10 mouse cellular contexts compared by ENCODE assay signal in genomic region chr6:121053585-121054112, GRCm38 (mm10).
A peak's percentile ranks its signal among the peaks of the same experiment; 100 is the strongest.
DNase-seq lines count a peak whose midpoint lies in the region; ATAC-seq lines count a peak whose summit lies in the region.
"Had no signal": no experiment of that assay in that cellular context is flagged by ENCODE, and none has a peak within 500 bp of the region (broad histone marks: within the 10 kb centered on the region; RNA-seq: fewer than 3 reads in every experiment).

No protein-coding gene starts in this region.

- WGBS in heart, embryonic 15.5 days: 31% methylated on average over 7 of the region's 7 CpGs

- no peaks in the 10 kb centered on the region for H3K36me3 ChIP-seq in heart, embryonic 15.5 days
- H3K36me3 ChIP-seq: embryonic facial prominence, embryonic 15.5 days; limb, embryonic 15.5 days had no signal

- peaks cover 84% of the 10 kb centered on the region for H3K4me1 ChIP-seq in heart, embryonic 15.5 days (replicated peaks)

- no peaks in the 10 kb centered on the region for H3K9me3 ChIP-seq in heart, embryonic 15.5 days (replicated peaks)
- H3K9me3 ChIP-seq: embryonic facial prominence, embryonic 15.5 days; limb, embryonic 15.5 days had no signal

- H3K27ac ChIP-seq in heart, embryonic 15.5 days: peak overlapping the region; percentile 81
- H3K27ac ChIP-seq: embryonic facial prominence, embryonic 15.5 days; hindbrain, embryonic 14.5 days; limb, embryonic 15.5 days had no signal

- peak; percentile 38 to 56 for DNase-seq in B cell, adult 2 months
- peak; percentile 80 for DNase-seq in CD4-positive, CD25-positive, alpha-beta regulatory T cell, adult 2 months (ENCODE audit: low read depth, low spot score)
- DNase-seq in cerebellum, adult 8-10 months: peak; percentile 61
- DNase-seq in adrenal gland, adult 18-20 months (ENCODE audit: low spot score in 2 of 2): no peak
- DNase-seq in liver: no peak

- peak; percentile 75 for ATAC-seq in heart, embryonic 15.5 days (replicated peaks; ENCODE audit: insufficient number of reproducible peaks, insufficient read depth, low FRiP score, low read depth)
- no peak for ATAC-seq in erythroblast, adult 5-6 weeks (replicated peaks; ENCODE audit: low FRiP score, poor library complexity, severe bottlenecking)

- peak overlapping the region; percentile 21 for H3K4me2 ChIP-seq in heart, embryonic 15.5 days
- H3K4me2 ChIP-seq: embryonic facial prominence, embryonic 15.5 days; hindbrain, embryonic 14.5 days; limb, embryonic 15.5 days had no signal

- H3K27me3 ChIP-seq in heart, embryonic 15.5 days: no peaks in the 10 kb centered on the region
- H3K27me3 ChIP-seq: embryonic facial prominence, embryonic 15.5 days; limb, embryonic 15.5 days had no signal

- no peak overlapping the region for H3K4me3 ChIP-seq in heart, embryonic 15.5 days
- H3K4me3 ChIP-seq: embryonic facial prominence, embryonic 15.5 days; limb, embryonic 15.5 days had no signal

- no peak overlapping the region for H3K9ac ChIP-seq in heart, embryonic 15.5 days
- H3K9ac ChIP-seq: embryonic facial prominence, embryonic 15.5 days; hindbrain, embryonic 14.5 days; limb, embryonic 15.5 days had no signal

Comparison
In these comparisons a context has a peak if more than half of its experiments do, and no peak if none do; other contexts are left out.
1. DNase-seq: peak in B cell, adult 2 months (2 of 2), CD4-positive, CD25-positive, alpha-beta regulatory T cell, adult 2 months (single experiment) and cerebellum, adult 8-10 months (single experiment); none in adrenal gland, adult 18-20 months (0 of 2) and liver (single experiment).